In the genomic region with DNA sequence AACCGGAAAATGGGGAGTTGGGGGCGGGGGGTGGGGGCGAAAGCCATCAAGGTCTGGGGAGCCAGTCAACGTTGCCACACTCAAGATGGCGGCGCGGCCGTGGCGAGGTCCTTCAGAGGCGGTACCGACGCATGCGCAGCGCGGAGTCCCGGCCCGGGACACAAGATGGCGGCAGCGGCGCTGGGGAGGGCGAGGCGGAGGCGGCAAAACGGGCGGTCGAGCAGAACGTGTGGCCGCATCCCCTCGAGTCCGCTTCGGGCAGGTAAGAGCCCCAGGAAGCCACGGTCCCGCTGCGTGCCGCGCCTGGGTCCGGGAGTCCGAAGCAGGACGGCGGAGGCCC, we compare ENCODE assay signal across 8 mouse cellular contexts. TPM values are rescaled to one million over a fixed set of nuclear protein-coding genes. Genes with fewer than 3 reads are reported as not detected.
DNase-seq lines count a peak whose midpoint lies in the region; ATAC-seq lines count a peak whose summit lies in the region.

A gene (plus strand): TSS at position 77 of the 340 bp plus-strand sequence.

- H3K36me3 ChIP-seq in megakaryocyte, embryonic 14.5 days (replicated peaks; ENCODE audit: low read length): peaks cover 24% of the 10 kb centered on the region

- peak; percentile 56 for ATAC-seq in inflammation-experienced regulatory T-cells, adult 6 months

- H3K4me1 ChIP-seq in megakaryocyte, embryonic 14.5 days: peaks cover 47% of the 10 kb centered on the region

- H3K9me3 ChIP-seq in megakaryocyte, embryonic 14.5 days: no peaks in the 10 kb centered on the region

- peak; percentile 92 to 98 for DNase-seq in adrenal gland, adult (ENCODE audit: inconsistent age in 2 of 2, low spot score in 1 of 2)
- peak; percentile 97 for DNase-seq in embryo, embryonic 10 days (ENCODE audit: low spot score)
- DNase-seq in gastrocnemius, postnatal 14 days: peak; percentile 91
- peak; percentile 67 to 90 for DNase-seq in left cerebral cortex, adult 9 months (ENCODE audit: low spot score in 2 of 2)
- peak; percentile 90 to 91 for DNase-seq in right cerebral cortex, adult 2 months (ENCODE audit: low spot score in 2 of 2)
- peak; percentile 91 for DNase-seq in urinary bladder, postnatal 14 days (ENCODE audit: low spot score)

- H3K27me3 ChIP-seq in megakaryocyte, embryonic 14.5 days (replicated peaks): no peaks in the 10 kb centered on the region

- H3K4me3 ChIP-seq in megakaryocyte, embryonic 14.5 days (replicated peaks): peak within 1 kb of the TSS; percentile 97

- intact Hi-C loops in gastrocnemius, postnatal 14 days (cut with DNase I; ENCODE audit: low total_unique reads): no loop called here

RNA-seq across cellular contexts. Expression of the gene that starts here (rescaled TPM):
- 10 to 100 TPM; 22.2 to 26.6 TPM for total RNA-seq in gastrocnemius, postnatal 14 days (2021)
- polyA plus RNA-seq in inflammation-experienced regulatory T-cells, adult 6 months (2017; shearing (Covaris generic)): 100 to 1,000 TPM; 110 to 126 (median 112) TPM
- 120 and 158 TPM in 2 replicates for polyA plus RNA-seq in megakaryocyte, embryonic 14.5 days (2012; ENCODE audit: insufficient read depth, low replicate concordance)

Comparison
In these comparisons a context has a peak if more than half of its experiments do, and no peak if none do; other contexts are left out.
1. Peak in every context shown above with its lines: DNase-seq, ATAC-seq and H3K4me3 ChIP-seq.